Mouse (Mus musculus) intestine, embryonic 15.5 days (tissue): ENCODE results near the gene Soga1. TPM values are rescaled to one million over a fixed set of nuclear protein-coding genes. Genes with fewer than 3 reads are reported as not detected.
A peak's percentile ranks its signal among the peaks of the same experiment; 100 is the strongest.

Experiments used
- ATAC-seq: fragments of 200-750 bp; cut with Nextera tagmentation; 2 replicates; pipeline ENCODE4 v1.8.0; 2017; ENCODE audit warnings: moderate TSS enrichment, moderate library complexity
- H3K27ac ChIP-seq: fragments of 300-500 bp; sonication (generic); 2 replicates; pipeline ENCODE4 v1.5.1; 2015; ENCODE audit warnings: mild to moderate bottlenecking, inconsistent platforms
- H3K27me3 ChIP-seq: fragments of 300-500 bp; sonication (generic); replicated peaks from 2 replicates; pipeline ENCODE4 v1.6.1; 2015; ENCODE audit warnings: inconsistent platforms
- H3K36me3 ChIP-seq: fragments of 300-500 bp; sonication (generic); 2 replicates; pipeline ENCODE4 v1.6.1; 2015; ENCODE audit warnings: inconsistent platforms
- H3K4me1 ChIP-seq: fragments of 300-500 bp; sonication (generic); replicated peaks from 2 replicates; pipeline ENCODE4 v1.6.1; 2015; ENCODE audit warnings: inconsistent platforms
- H3K4me2 ChIP-seq: fragments of 300-500 bp; sonication (generic); replicated peaks from 2 replicates; pipeline ENCODE4 v1.6.1; 2015; ENCODE audit warnings: mild to moderate bottlenecking, inconsistent platforms
- H3K4me3 ChIP-seq: fragments of 300-500 bp; sonication (generic); replicated peaks from 2 replicates; pipeline ENCODE4 v1.5.1; 2015; ENCODE audit warnings: inconsistent platforms
- H3K9ac ChIP-seq: fragments of 300-500 bp; sonication (generic); 2 replicates; pipeline ENCODE4 v1.6.1; 2015; ENCODE audit warnings: inconsistent platforms
- H3K9me3 ChIP-seq: fragments of 300-500 bp; sonication (generic); 2 replicates; pipeline ENCODE4 v1.6.1; 2016; ENCODE audit warnings: inconsistent platforms
- WGBS: fragments of 180-500 bp; shearing (Covaris S2); methylation state at CpG from one replicate; pipeline ENCODE4 v1.1.7; 2015; 5-methylcytosine and 5-hydroxymethylcytosine counted together
- polyA plus RNA-seq: library from polyadenylated mRNA; unstranded; fragments of >200 nt; fragmentation: Nextera tagmentation; extraction: Ambion mirVana; gene quantifications from 2 replicates; pipeline ENCODE4 v1.2.1, GENCODE M21; 2015

Gene Soga1
- polyA plus RNA-seq, 1 experiment from 2014 or later = 2.0 TPM

- 70% methylated on average over 18 of the region's 18 CpGs for WGBS
- 0 out of 2 replicates have a peak, but pooled peaks have one; percentile 23 for ATAC-seq
- no peak overlapping the region for H3K27ac ChIP-seq
Measured at GRCm38 (mm10) chr2:157016529-157017270, 62.4 kb downstream of the Soga1 start.

GRCm38 (mm10) chr2:157012341-157012740 is 66.7 kb downstream of the Soga1 start:
- H3K9ac ChIP-seq = no peak overlapping the region
- peak; percentile 72 for ATAC-seq

More at GRCm38 (mm10) chr2:157016529-157017270, 62.4 kb downstream of the Soga1 start:
- Histone ChIP-seq H3K9me3 (no peaks in the 10 kb centered on the region), H3K4me3 (no peak overlapping the region), H3K4me2 (no peak overlapping the region), H3K4me1 (peaks cover 10% of the 10 kb centered on the region; the same call in 1 of the 2 replicates), H3K27me3 (no peaks in the 10 kb centered on the region), H3K36me3 (peaks cover 30% of the 10 kb centered on the region), H3K9ac (no peak overlapping the region)

GRCm38 (mm10) chr2:157010634-157011310 is 68.3 kb downstream of the Soga1 start:
- H3K4me2 ChIP-seq = no peak overlapping the region
- WGBS = 33% methylated on average over 11 of the region's 11 CpGs
- 0 out of 2 replicates have a peak, but pooled peaks cover 2% of the 10 kb centered on the region for H3K36me3 ChIP-seq
- H3K4me3 ChIP-seq = no peak overlapping the region
- H3K27ac ChIP-seq = no peak overlapping the region
- no peak for ATAC-seq
- H3K4me1 ChIP-seq = peaks cover 35% of the 10 kb centered on the region
- no peaks in the 10 kb centered on the region for H3K9me3 ChIP-seq
- no peaks in the 10 kb centered on the region for H3K27me3 ChIP-seq
- H3K9ac ChIP-seq = peak overlapping the region; percentile 3; the same call in 1 of the 2 replicates

More at GRCm38 (mm10) chr2:157012341-157012740, 66.7 kb downstream of the Soga1 start:
- WGBS = 57% methylated on average over 6 of the region's 6 CpGs
- Histone ChIP-seq H3K9me3 (no peaks in the 10 kb centered on the region), H3K4me2 (no peak overlapping the region), H3K4me3 (no peak overlapping the region), H3K36me3 (peaks cover 11% of the 10 kb centered on the region), H3K4me1 (peaks cover 27% of the 10 kb centered on the region), H3K27ac (no peak overlapping the region), H3K27me3 (no peaks in the 10 kb centered on the region)

GRCm38 (mm10) chr2:157010121-157010520 is 68.9 kb downstream of the Soga1 start:
- Histone ChIP-seq H3K9me3 (no peaks in the 10 kb centered on the region), H3K9ac (no peak overlapping the region), H3K4me2 (no peak overlapping the region), H3K27me3 (no peaks in the 10 kb centered on the region), H3K4me1 (peaks cover 36% of the 10 kb centered on the region), H3K36me3 (no peaks in the 10 kb centered on the region), H3K4me3 (no peak overlapping the region), H3K27ac (no peak overlapping the region)
- ATAC-seq = no peak

GRCm38 (mm10) chr2:157008509-157008908 is 70.5 kb downstream of the Soga1 start:
- H3K27ac ChIP-seq = no peak overlapping the region
- H3K9ac ChIP-seq = no peak overlapping the region
- no peaks in the 10 kb centered on the region for H3K27me3 ChIP-seq
- peaks cover 36% of the 10 kb centered on the region for H3K4me1 ChIP-seq
- no peaks in the 10 kb centered on the region for H3K9me3 ChIP-seq
- no peak overlapping the region for H3K4me2 ChIP-seq
- H3K4me3 ChIP-seq = no peak overlapping the region
- ATAC-seq = no peak
- H3K36me3 ChIP-seq = no peaks in the 10 kb centered on the region

GRCm38 (mm10) chr2:157007234-157007596 is 71.8 kb downstream of the Soga1 start:
- H3K36me3 ChIP-seq = peaks cover 4% of the 10 kb centered on the region; the same call in 1 of the 2 replicates
- no peaks in the 10 kb centered on the region for H3K27me3 ChIP-seq
- H3K9me3 ChIP-seq = no peaks in the 10 kb centered on the region
- peak overlapping the region; percentile 61 for H3K9ac ChIP-seq
- ATAC-seq = peak; percentile 57; the same call in 1 of the 2 replicates
- H3K27ac ChIP-seq = peak overlapping the region; percentile 72
- peaks cover 30% of the 10 kb centered on the region for H3K4me1 ChIP-seq
- WGBS = 27% methylated on average over 5 of the region's 5 CpGs
- H3K4me3 ChIP-seq = peak overlapping the region; percentile 73
- H3K4me2 ChIP-seq = peak overlapping the region; percentile 79

- Histone ChIP-seq H3K9ac (peak within 1 kb of the TSS; percentile 61), H3K27ac (peak within 1 kb of the TSS; percentile 72), H3K4me3 (peak within 1 kb of the TSS; percentile 73), H3K36me3 (peaks cover 4% of the 10 kb centered on the region; the same call in 1 of the 2 replicates), H3K4me2 (peak within 1 kb of the TSS; percentile 79), H3K27me3 (no peaks in the 10 kb centered on the region), H3K4me1 (peaks cover 25% of the 10 kb centered on the region), H3K9me3 (no peaks in the 10 kb centered on the region)
- peak; percentile 91 for ATAC-seq
- under 1% methylated on average over 56 of the region's 56 CpGs for WGBS
Measured at GRCm38 (mm10) chr2:157006511-157007233, 72.4 kb downstream of the Soga1 start, which contains the start of gene Dsn1. Gene Dsn1, minus strand, starts transcription at chr2:157007154.

GRCm38 (mm10) chr2:157002321-157002720 is 76.7 kb downstream of the Soga1 start:
- H3K36me3 ChIP-seq = peaks cover 17% of the 10 kb centered on the region
- WGBS = 93% methylated on average over 4 of the region's 4 CpGs
- ATAC-seq = no peak

GRCm38 (mm10) chr2:156998263-156998662 is 80.8 kb downstream of the Soga1 start:
- H3K27ac ChIP-seq = no peak overlapping the region
- no peak overlapping the region for H3K9ac ChIP-seq
- no peak overlapping the region for H3K4me3 ChIP-seq
- H3K36me3 ChIP-seq = peaks cover 24% of the 10 kb centered on the region
- H3K4me1 ChIP-seq = no peaks in the 10 kb centered on the region
- no peaks in the 10 kb centered on the region for H3K27me3 ChIP-seq
- 89% methylated on average over 5 of the region's 5 CpGs for WGBS
- no peaks in the 10 kb centered on the region for H3K9me3 ChIP-seq
- ATAC-seq = no peak
- no peak overlapping the region for H3K4me2 ChIP-seq

More at GRCm38 (mm10) chr2:157002321-157002720, 76.7 kb downstream of the Soga1 start:
- Histone ChIP-seq H3K27ac (no peak overlapping the region), H3K9ac (no peak overlapping the region), H3K4me3 (no peak overlapping the region), H3K27me3 (no peaks in the 10 kb centered on the region), H3K4me2 (no peak overlapping the region), H3K4me1 (peaks cover 9% of the 10 kb centered on the region; the same call in 1 of the 2 replicates), H3K9me3 (no peaks in the 10 kb centered on the region)

GRCm38 (mm10) chr2:156996576-156996975 is 82.5 kb downstream of the Soga1 start:
- ATAC-seq = no peak
- H3K4me1 ChIP-seq = no peaks in the 10 kb centered on the region
- no peak overlapping the region for H3K4me3 ChIP-seq
- no peaks in the 10 kb centered on the region for H3K27me3 ChIP-seq
- no peak overlapping the region for H3K4me2 ChIP-seq
- peaks cover 20% of the 10 kb centered on the region for H3K36me3 ChIP-seq
- H3K9me3 ChIP-seq = no peaks in the 10 kb centered on the region
- H3K27ac ChIP-seq = no peak overlapping the region
- WGBS = 59% methylated on average over 6 of the region's 6 CpGs
- no peak overlapping the region for H3K9ac ChIP-seq

- ATAC-seq = peak; percentile 98
- Histone ChIP-seq H3K4me2 (peak within 1 kb of the TSS; percentile 92), H3K9me3 (no peaks in the 10 kb centered on the region), H3K4me3 (peak within 1 kb of the TSS; percentile 93), H3K27me3 (no peaks in the 10 kb centered on the region), H3K36me3 (0 out of 2 replicates have a peak, but pooled peaks cover 7% of the 10 kb centered on the region), H3K4me1 (peaks cover 8% of the 10 kb centered on the region), H3K27ac (peak within 1 kb of the TSS; percentile 60; the same call in 1 of the 2 replicates), H3K9ac (peak within 1 kb of the TSS; percentile 87)
- WGBS = under 1% methylated on average over 66 of the region's 66 CpGs
Measured at GRCm38 (mm10) chr2:156991470-156992319, 87.4 kb downstream of the Soga1 start, which contains the start of gene Ndrg3. Gene Ndrg3, minus strand, starts transcription at chr2:156992056.
